ENCODE assay signal across 8 mouse cellular contexts in genomic region chr5:122285767-122286150, GRCm38 (mm10). TPM values are rescaled to one million over a fixed set of nuclear protein-coding genes. Genes with fewer than 3 reads are reported as not detected.
A peak's percentile ranks its signal among the peaks of the same experiment; 100 is the strongest.
DNase-seq lines count a peak whose midpoint lies in the region; ATAC-seq and TF ChIP-seq lines count a peak whose summit lies in the region.

No protein-coding gene starts in this region.

- no peaks in the 10 kb centered on the region for H3K27me3 ChIP-seq in lung, embryonic 16.5 days (ENCODE audit: control insufficient read depth, insufficient read depth, low read depth, low read length)
- H3K27me3 ChIP-seq in forebrain, embryonic 11.5 days (ENCODE audit: control insufficient read depth, insufficient read depth, low read length): no peaks in the 10 kb centered on the region
- no peaks in the 10 kb centered on the region for H3K27me3 ChIP-seq in limb, embryonic 12.5 days

- H3K4me3 ChIP-seq in lung, embryonic 16.5 days (ENCODE audit: low read length): peak overlapping the region; percentile 94
- H3K4me3 ChIP-seq in forebrain, embryonic 11.5 days (ENCODE audit: low read depth, low read length): peak overlapping the region; percentile 98
- peak overlapping the region; percentile 98 for H3K4me3 ChIP-seq in limb, embryonic 12.5 days (replicated peaks)
- H3K4me3 ChIP-seq in olfactory bulb, adult 2 months (ENCODE audit: insufficient read depth, low read depth, low read length): peak overlapping the region; percentile 86; the same call in 1 of the 2 replicates

- no peaks in the 10 kb centered on the region for H3K9me3 ChIP-seq in lung, embryonic 16.5 days (ENCODE audit: control insufficient read depth, low read length)
- H3K9me3 ChIP-seq in forebrain, embryonic 11.5 days (ENCODE audit: control insufficient read depth, low read length): no peaks in the 10 kb centered on the region
- H3K9me3 ChIP-seq in limb, embryonic 12.5 days: 0 out of 2 replicates have a peak, but pooled peaks cover 5% of the 10 kb centered on the region

- ATAC-seq in lung, embryonic 16.5 days (ENCODE audit: low read depth): no peak
- no peak for ATAC-seq in forebrain, embryonic 11.5 days (replicated peaks; ENCODE audit: low FRiP score)
- no peak for ATAC-seq in limb, embryonic 12.5 days (ENCODE audit: insufficient number of reproducible peaks, insufficient read depth, low FRiP score, low TSS enrichment, low read depth)

- H3K9ac ChIP-seq in lung, embryonic 16.5 days (ENCODE audit: low read length): peak overlapping the region; percentile 90
- H3K9ac ChIP-seq in forebrain, embryonic 11.5 days (ENCODE audit: low read length): no peak overlapping the region
- H3K9ac ChIP-seq in limb, embryonic 12.5 days (replicated peaks): no peak overlapping the region

- H3K27ac ChIP-seq in lung, embryonic 16.5 days (ENCODE audit: low read length): no peak overlapping the region
- no peak overlapping the region for H3K27ac ChIP-seq in forebrain, embryonic 11.5 days (ENCODE audit: low read depth, low read length)
- no peak overlapping the region for H3K27ac ChIP-seq in limb, embryonic 12.5 days
- no peak overlapping the region for H3K27ac ChIP-seq in olfactory bulb, adult 2 months (ENCODE audit: insufficient read depth, low read depth, low read length)

- H3K4me1 ChIP-seq in lung, embryonic 16.5 days (replicated peaks; ENCODE audit: control insufficient read depth, insufficient read depth, low read length): peaks cover 21% of the 10 kb centered on the region
- H3K4me1 ChIP-seq in forebrain, embryonic 11.5 days (replicated peaks; ENCODE audit: control insufficient read depth, insufficient read depth, low read length): peaks cover 5% of the 10 kb centered on the region
- H3K4me1 ChIP-seq in limb, embryonic 12.5 days (replicated peaks): peaks cover 19% of the 10 kb centered on the region
- peaks cover 13% of the 10 kb centered on the region for H3K4me1 ChIP-seq in olfactory bulb, adult 2 months (ENCODE audit: control insufficient read depth, insufficient read depth, low read length)

- H3K4me2 ChIP-seq in lung, embryonic 16.5 days (ENCODE audit: low read depth, low read length): peak overlapping the region; percentile 98
- peak overlapping the region; percentile 96 for H3K4me2 ChIP-seq in forebrain, embryonic 11.5 days (ENCODE audit: low read depth, low read length, severe bottlenecking)
- peak overlapping the region; percentile 98 for H3K4me2 ChIP-seq in limb, embryonic 12.5 days

- no peak for DNase-seq in lung, postnatal 10 days
- no peak for DNase-seq in forebrain, embryonic 11.5 days (ENCODE audit: low spot score)
- no peak for DNase-seq in T-cell, adult 2 months (ENCODE audit: low spot score)
- DNase-seq in left cerebral cortex, postnatal 4 days: no peak
- DNase-seq in lung, postnatal 36 days: no peak

- 48% methylated on average over 7 of the region's 7 CpGs for WGBS in lung, embryonic 16.5 days
- WGBS in forebrain, embryonic 11.5 days: 55% methylated on average over 7 of the region's 7 CpGs
- 58% methylated on average over 7 of the region's 7 CpGs for WGBS in limb, embryonic 12.5 days
- 17% methylated on average over 7 of the region's 7 CpGs for WGBS in olfactory bulb, adult 2 months

- intact Hi-C loops in left cerebral cortex, postnatal 4 days (cut with DNase I): no loop called here

- 0 out of 2 replicates have a peak, but pooled peaks cover 3% of the 10 kb centered on the region for H3K36me3 ChIP-seq in lung, embryonic 16.5 days (ENCODE audit: control insufficient read depth, insufficient read depth, low read length)
- no peaks in the 10 kb centered on the region; the same call in 1 of the 2 replicates for H3K36me3 ChIP-seq in forebrain, embryonic 11.5 days (ENCODE audit: control insufficient read depth, insufficient read depth, low read length)
- peaks cover 28% of the 10 kb centered on the region for H3K36me3 ChIP-seq in limb, embryonic 12.5 days

- TF ChIP-seq CTCF in olfactory bulb, adult 2 months (IDR thresholded peaks at IDR 0.05; ENCODE audit: insufficient read depth, low read depth, low read length): no peak

- TF ChIP-seq POLR2A in olfactory bulb, adult 2 months (IDR thresholded peaks at IDR 0.05; ENCODE audit: insufficient read depth, low read depth, low read length): no peak

RNA-seq across cellular contexts. Expression of gene Pptc7, which starts 1.6 kb away (rescaled TPM):
- polyA plus RNA-seq in lung, embryonic 16.5 days (2015; fragmentation: Nextera tagmentation; extraction: Ambion mirVana): 8.6 and 8.9 TPM in 2 replicates
- 9.1 and 9.8 TPM in 2 replicates for polyA plus RNA-seq in forebrain, embryonic 11.5 days (2014; fragmentation: Nextera tagmentation; extraction: Ambion mirVana)
- polyA plus RNA-seq in limb, embryonic 12.5 days (2016; fragmentation: Nextera tagmentation; extraction: Ambion mirVana): 10.1 and 11.4 TPM in 2 replicates
- polyA plus RNA-seq in olfactory bulb, adult 2 months (2012; ENCODE audit: insufficient read depth, insufficient read length, low replicate concordance, missing spikeins): not detected in 2 replicates
- 10 to 100 TPM; 17.1 to 18.5 TPM for total RNA-seq in left cerebral cortex, postnatal 4 days (2021)

RNA-seq across cellular contexts. Expression of gene Tctn1, which starts 21.5 kb away (rescaled TPM):
- polyA plus RNA-seq in lung, embryonic 16.5 days (2015; fragmentation: Nextera tagmentation; extraction: Ambion mirVana): 6.5 and 7.4 TPM in 2 replicates
- 5.2 and 7.5 TPM in 2 replicates for polyA plus RNA-seq in forebrain, embryonic 11.5 days (2014; fragmentation: Nextera tagmentation; extraction: Ambion mirVana)
- 4.5 and 4.8 TPM in 2 replicates for polyA plus RNA-seq in limb, embryonic 12.5 days (2016; fragmentation: Nextera tagmentation; extraction: Ambion mirVana)
- not detected in 2 replicates for polyA plus RNA-seq in olfactory bulb, adult 2 months (2012; ENCODE audit: insufficient read depth, insufficient read length, low replicate concordance, missing spikeins)
- 10 to 100 TPM; 16.4 to 17.8 TPM for total RNA-seq in left cerebral cortex, postnatal 4 days (2021)
